Mouse (Mus musculus) retina, postnatal 1 day (tissue): Measurements from ENCODE around the gene Tlr5.

Source experiments
- DNase-seq: peaks from one replicate; pipeline ENCODE4 v3.0.0-alpha.2; 2012

Gene Tlr5

GRCm38 (mm10) chr1:182954287-182955046 is at the start of gene Tlr5:
TSS of gene Tlr5 (plus strand) at chr1:182954788.
- DNase-seq = peak; percentile 76

GRCm38 (mm10) chr1:182905669-182906068 is 48.9 kb upstream of the Tlr5 start:
- DNase-seq = no peak

GRCm38 (mm10) chr1:182908050-182909036 is 46.2 kb upstream of the Tlr5 start:
- DNase-seq = peak; percentile 96

GRCm38 (mm10) chr1:182909066-182909465 is 45.5 kb upstream of the Tlr5 start:
- DNase-seq = no peak

GRCm38 (mm10) chr1:182909596-182909995 is 45.0 kb upstream of the Tlr5 start:
- no peak for DNase-seq

- DNase-seq = no peak
These were observed 42.0 kb upstream of the Tlr5 start for GRCm38 (mm10) chr1:182912591-182912990.

- no peak for DNase-seq
These were observed 40.3 kb upstream of the Tlr5 start for GRCm38 (mm10) chr1:182914121-182914908.

- DNase-seq = no peak
These were observed 38.4 kb upstream of the Tlr5 start for GRCm38 (mm10) chr1:182916166-182916565.

- no peak for DNase-seq
These were observed 35.8 kb upstream of the Tlr5 start for GRCm38 (mm10) chr1:182918718-182919346.

GRCm38 (mm10) chr1:182922824-182923223 is 31.8 kb upstream of the Tlr5 start:
- DNase-seq = no peak

- no peak for DNase-seq
These were observed 28.1 kb upstream of the Tlr5 start for GRCm38 (mm10) chr1:182926465-182926864.

GRCm38 (mm10) chr1:182927878-182928851 is 26.4 kb upstream of the Tlr5 start:
- no peak for DNase-seq

GRCm38 (mm10) chr1:182935469-182935868 is 19.1 kb upstream of the Tlr5 start:
- DNase-seq = no peak

GRCm38 (mm10) chr1:182937486-182938120 is 17.0 kb upstream of the Tlr5 start:
- DNase-seq = no peak

- DNase-seq = no peak
These were observed 12.7 kb upstream of the Tlr5 start for GRCm38 (mm10) chr1:182941921-182942320.

GRCm38 (mm10) chr1:182943911-182944310 is 10.7 kb upstream of the Tlr5 start:
- no peak for DNase-seq

- no peak for DNase-seq
These were observed 9.9 kb upstream of the Tlr5 start for GRCm38 (mm10) chr1:182944638-182945037.

- no peak for DNase-seq
These were observed 9.0 kb upstream of the Tlr5 start for GRCm38 (mm10) chr1:182945561-182945960.

- no peak for DNase-seq
These were observed 3.3 kb upstream of the Tlr5 start for GRCm38 (mm10) chr1:182951298-182951697.

GRCm38 (mm10) chr1:182953165-182953564 is 1.4 kb upstream of the Tlr5 start:
- DNase-seq = no peak

GRCm38 (mm10) chr1:182953667-182954066 is 921 bp upstream of the Tlr5 start:
- DNase-seq = no peak
